Mouse (Mus musculus): ENCODE results near the gene Adam33. TPM values are rescaled to one million over a fixed set of nuclear protein-coding genes. Genes with fewer than 3 reads are reported as not detected.
"Not testable (repeated sequence)": the region's sequence is repeated elsewhere in the genome, so short reads cannot be mapped to it uniquely, and the experiment has no call there.

Gene Adam33
- 1 to 10 TPM; 1.7 to 2.2 TPM for total RNA-seq (2021)

- intact Hi-C loops (cut with DNase I), result no loop called here
- peak in 1 of 2 experiments; percentile 32 for DNase-seq
These were observed at the start of gene Adam33 for GRCm38 (mm10) chr2:131063404-131063864. Gene Adam33, minus strand, starts transcription at chr2:131063814.

- DNase-seq, result no peak
- intact Hi-C loops (cut with DNase I), result loop anchor here (2.0 kb wide), 1 partner anchor 373 kb away; no protein-coding TSS in a partner anchor
These were observed 42.4 kb upstream of the Adam33 start for GRCm38 (mm10) chr2:131105989-131106388.

GRCm38 (mm10) chr2:131105061-131105460 lies 41.4 kb upstream of the Adam33 start:
- intact Hi-C loops (cut with DNase I), result loop anchor here (2.0 kb wide), 1 partner anchor 372 kb away; no protein-coding TSS in a partner anchor
- not testable (repeated sequence) for DNase-seq

GRCm38 (mm10) chr2:131104021-131104420 lies 40.4 kb upstream of the Adam33 start:
- intact Hi-C loops (cut with DNase I), result loop anchor here (2.0 kb wide), 1 partner anchor 371 kb away; no protein-coding TSS in a partner anchor
- DNase-seq, result no peak

- DNase-seq, result peak in 1 of 2 experiments; percentile 0
- intact Hi-C loops (cut with DNase I), result no loop called here
These were observed 37.9 kb upstream of the Adam33 start for GRCm38 (mm10) chr2:131101530-131101929.

- no peak for DNase-seq
- intact Hi-C loops (cut with DNase I), result no loop called here
These were observed 33.5 kb upstream of the Adam33 start for GRCm38 (mm10) chr2:131097087-131097486.

- intact Hi-C loops (cut with DNase I), result no loop called here
- peak; percentile 57 for DNase-seq
These were observed 32.6 kb upstream of the Adam33 start for GRCm38 (mm10) chr2:131096101-131096795.

GRCm38 (mm10) chr2:131094823-131095222 lies 31.2 kb upstream of the Adam33 start:
- peak; percentile 85 to 86 for DNase-seq
- intact Hi-C loops (cut with DNase I), result loop anchor here (1.0 to 2.0 kb wide), 6 partner anchors 38 to 322 kb away; partner anchors contain the start of gene 1700037H04Rik

- intact Hi-C loops (cut with DNase I), result no loop called here
- peak in 1 of 2 experiments; percentile 0 for DNase-seq
These were observed 30.0 kb upstream of the Adam33 start for GRCm38 (mm10) chr2:131093577-131093976.

GRCm38 (mm10) chr2:131090852-131091251 lies 27.2 kb upstream of the Adam33 start:
- intact Hi-C loops (cut with DNase I), result no loop called here
- DNase-seq, result peak; percentile 30 to 40

GRCm38 (mm10) chr2:131089634-131090033 lies 26.0 kb upstream of the Adam33 start:
- peak in 1 of 2 experiments; percentile 25 for DNase-seq
- intact Hi-C loops (cut with DNase I), result no loop called here

- intact Hi-C loops (cut with DNase I), result no loop called here
These were observed 25.0 kb upstream of the Adam33 start for GRCm38 (mm10) chr2:131088581-131088980.

GRCm38 (mm10) chr2:131086667-131087390 lies 23.2 kb upstream of the Adam33 start, which contains the start of gene Siglec1:
Gene Siglec1, minus strand, starts transcription at chr2:131086765.
- intact Hi-C loops (cut with DNase I), result no loop called here
- no peak for DNase-seq

More at GRCm38 (mm10) chr2:131088581-131088980, 25.0 kb upstream of the Adam33 start:
- DNase-seq, result no peak

GRCm38 (mm10) chr2:131084206-131084605 lies 20.6 kb upstream of the Adam33 start:
- intact Hi-C loops (cut with DNase I), result no loop called here
- DNase-seq, result no peak

- intact Hi-C loops (cut with DNase I), result no loop called here
- no peak for DNase-seq
These were observed 16.9 kb upstream of the Adam33 start for GRCm38 (mm10) chr2:131080507-131080906.

GRCm38 (mm10) chr2:131072536-131072935 lies 8.9 kb upstream of the Adam33 start:
- intact Hi-C loops (cut with DNase I), result no loop called here
- no peak for DNase-seq

- intact Hi-C loops (cut with DNase I), result no loop called here
- DNase-seq, result no peak
These were observed 3.9 kb upstream of the Adam33 start for GRCm38 (mm10) chr2:131067481-131067880.

- intact Hi-C loops (cut with DNase I), result no loop called here
- DNase-seq, result no peak
These were observed 2.7 kb upstream of the Adam33 start for GRCm38 (mm10) chr2:131066342-131066741.

- DNase-seq, result no peak
- intact Hi-C loops (cut with DNase I), result no loop called here
These were observed 2.0 kb downstream of the Adam33 start for GRCm38 (mm10) chr2:131061607-131062006.

- intact Hi-C loops (cut with DNase I), result no loop called here
- no peak for DNase-seq
These were observed 2.8 kb downstream of the Adam33 start for GRCm38 (mm10) chr2:131060784-131061183.
